Mouse (Mus musculus): ENCODE results near the gene Fgfr2.
A peak's percentile ranks its signal among the peaks of the same experiment; 100 is the strongest.

Fgfr2 gene

DNA sequence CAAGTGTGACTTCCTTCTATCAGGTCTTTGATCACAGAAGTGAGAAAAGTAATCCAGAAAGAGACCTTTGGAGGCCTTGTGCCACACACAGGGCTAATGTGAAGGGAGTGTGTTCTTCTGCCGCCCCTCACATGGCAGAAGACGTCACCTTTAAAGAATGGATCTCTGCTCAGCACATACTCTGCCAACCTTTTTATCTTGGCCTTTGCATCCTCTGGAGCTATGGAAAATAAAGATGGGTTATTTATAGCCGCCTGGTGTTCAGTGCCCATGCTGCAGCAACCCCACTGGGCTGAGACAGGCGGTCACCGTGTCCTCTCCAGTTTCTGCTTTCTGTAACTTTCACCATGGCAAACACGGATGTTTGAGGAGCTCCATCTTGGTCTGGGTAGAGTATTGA, 1515.1 kb downstream of the Fgfr2 start:
- no peak for DNase-seq (ENCODE audit: low spot score)

- no peak for DNase-seq (ENCODE audit: low spot score)
Measured at GRCm38 (mm10) chr7:131605481-131605880, 1517.7 kb downstream of the Fgfr2 start.

DNA sequence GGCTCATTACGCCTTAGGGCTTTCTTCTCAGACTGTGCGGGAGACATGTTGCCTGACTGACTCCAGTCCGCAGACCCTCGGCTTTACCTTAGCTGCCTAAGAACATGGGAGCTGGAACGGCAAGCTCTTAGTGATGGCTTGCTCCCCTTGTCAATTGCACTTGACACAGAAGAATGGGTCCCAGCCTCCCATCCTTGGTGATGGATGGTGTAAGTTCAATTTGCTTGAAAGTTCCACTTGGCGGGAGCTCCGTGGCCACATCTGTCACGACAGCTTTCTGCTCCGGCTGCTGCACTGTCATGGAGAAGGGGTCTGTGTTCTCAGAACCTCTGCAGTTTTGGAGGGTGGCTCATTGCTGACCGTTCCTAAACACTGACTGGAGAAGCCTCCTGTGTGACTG, 1518.2 kb downstream of the Fgfr2 start:
- DNase-seq (ENCODE audit: low spot score), result no peak

DNA sequence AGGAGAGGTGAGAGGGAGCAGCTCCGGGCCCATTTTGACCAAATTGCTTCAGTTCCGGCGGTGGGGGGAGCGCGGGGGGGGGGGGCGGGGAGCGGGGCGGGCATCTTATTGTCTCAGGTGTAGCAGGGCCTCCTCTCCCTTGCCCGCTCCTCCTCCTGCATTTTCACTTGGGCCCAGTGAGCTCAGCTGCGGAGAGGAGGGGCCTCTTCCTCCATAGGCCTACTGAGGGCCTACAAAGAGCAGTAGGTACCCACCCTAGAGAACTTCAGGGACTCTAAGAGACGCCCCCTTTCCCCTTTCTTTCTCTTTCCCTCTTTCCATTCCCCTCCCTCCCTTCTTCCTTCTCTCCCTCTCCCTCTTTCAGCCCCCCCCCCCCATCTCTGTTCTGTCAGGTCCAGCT, 1520.0 kb downstream of the Fgfr2 start:
- no peak for DNase-seq (ENCODE audit: low spot score)

DNA sequence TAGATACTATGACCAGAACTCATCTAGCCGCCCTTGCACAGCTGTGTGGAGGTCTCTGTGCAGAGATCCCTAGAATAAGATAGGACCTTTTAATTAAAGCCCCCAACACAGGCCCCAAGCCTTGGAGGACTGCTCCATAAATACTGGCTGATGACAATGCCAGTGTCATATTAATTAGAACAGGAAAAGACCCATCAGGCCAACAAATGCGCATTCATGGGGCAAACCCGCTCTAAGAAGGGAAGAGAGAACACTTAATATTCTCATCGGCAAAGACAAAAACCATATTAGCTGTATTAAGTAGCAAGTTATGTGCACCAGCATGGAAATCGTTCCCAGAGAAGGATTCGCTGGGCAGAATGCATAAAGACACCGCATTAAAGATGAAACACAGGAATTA, 1521.0 kb downstream of the Fgfr2 start:
- no peak for DNase-seq (ENCODE audit: low spot score)

DNA sequence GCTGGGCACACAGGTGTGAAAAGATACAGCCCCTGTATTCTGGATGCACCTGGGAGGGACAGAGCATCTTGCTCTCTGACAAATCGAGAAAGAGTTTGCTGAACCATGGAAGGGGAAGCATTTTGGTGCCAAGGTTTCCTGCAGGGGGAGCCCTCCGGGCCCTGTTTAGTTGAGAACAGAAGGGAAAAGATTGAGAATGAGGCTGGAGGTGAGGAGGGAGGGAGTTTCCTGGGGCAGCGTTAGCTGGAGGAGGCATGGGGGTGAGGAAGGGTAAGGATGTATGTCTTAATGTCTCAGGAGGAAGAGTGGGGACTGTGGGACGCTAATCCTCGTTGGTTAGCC, 1524.7 kb downstream of the Fgfr2 start:
- DNase-seq (ENCODE audit: low spot score), result no peak

- no peak for DNase-seq (ENCODE audit: low spot score)
Measured at GRCm38 (mm10) chr7:131597779-131598482, 1525.2 kb downstream of the Fgfr2 start.

- DNase-seq (ENCODE audit: low spot score), result no peak
Measured at GRCm38 (mm10) chr7:131585551-131585950, 1537.6 kb downstream of the Fgfr2 start.

DNA sequence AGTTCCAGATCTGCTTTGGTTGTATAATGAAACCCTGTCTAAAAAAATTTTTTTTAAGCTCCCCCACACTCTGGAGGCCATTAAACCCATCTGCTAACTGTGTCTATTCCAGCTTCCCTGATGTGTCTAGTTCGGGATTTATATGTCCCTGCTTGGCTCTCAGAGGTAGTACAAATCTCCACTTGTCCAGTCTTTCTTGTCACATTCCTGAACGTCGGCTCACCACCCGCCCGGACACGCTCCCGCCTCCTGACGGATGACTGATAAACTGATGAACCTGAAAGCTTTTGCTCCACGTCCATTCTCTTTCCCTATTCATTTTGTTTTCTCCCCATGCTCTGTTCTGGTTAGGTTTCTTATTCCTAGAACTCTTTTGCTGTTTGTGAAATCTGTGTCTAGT, 1541.0 kb downstream of the Fgfr2 start:
- DNase-seq (ENCODE audit: low spot score), result peak; percentile 15

- DNase-seq (ENCODE audit: low spot score), result no peak
Measured at GRCm38 (mm10) chr7:131575246-131575645, 1547.9 kb downstream of the Fgfr2 start.

DNA sequence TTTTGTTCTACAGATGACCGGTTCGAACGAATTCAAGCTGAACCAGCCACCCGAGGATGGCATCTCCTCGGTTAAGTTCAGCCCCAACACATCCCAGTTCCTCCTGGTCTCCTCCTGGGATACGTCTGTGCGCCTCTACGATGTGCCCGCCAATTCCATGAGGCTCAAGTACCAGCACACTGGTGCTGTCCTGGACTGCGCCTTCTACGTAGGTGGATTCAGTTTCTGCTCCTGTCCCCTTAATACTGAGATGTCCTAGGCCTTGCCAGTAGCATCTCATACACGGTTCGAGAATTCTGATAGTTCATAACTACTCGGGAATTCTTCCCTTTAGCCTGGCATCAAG, 1562.5 kb downstream of the Fgfr2 start:
- no peak for DNase-seq (ENCODE audit: low spot score)

DNA sequence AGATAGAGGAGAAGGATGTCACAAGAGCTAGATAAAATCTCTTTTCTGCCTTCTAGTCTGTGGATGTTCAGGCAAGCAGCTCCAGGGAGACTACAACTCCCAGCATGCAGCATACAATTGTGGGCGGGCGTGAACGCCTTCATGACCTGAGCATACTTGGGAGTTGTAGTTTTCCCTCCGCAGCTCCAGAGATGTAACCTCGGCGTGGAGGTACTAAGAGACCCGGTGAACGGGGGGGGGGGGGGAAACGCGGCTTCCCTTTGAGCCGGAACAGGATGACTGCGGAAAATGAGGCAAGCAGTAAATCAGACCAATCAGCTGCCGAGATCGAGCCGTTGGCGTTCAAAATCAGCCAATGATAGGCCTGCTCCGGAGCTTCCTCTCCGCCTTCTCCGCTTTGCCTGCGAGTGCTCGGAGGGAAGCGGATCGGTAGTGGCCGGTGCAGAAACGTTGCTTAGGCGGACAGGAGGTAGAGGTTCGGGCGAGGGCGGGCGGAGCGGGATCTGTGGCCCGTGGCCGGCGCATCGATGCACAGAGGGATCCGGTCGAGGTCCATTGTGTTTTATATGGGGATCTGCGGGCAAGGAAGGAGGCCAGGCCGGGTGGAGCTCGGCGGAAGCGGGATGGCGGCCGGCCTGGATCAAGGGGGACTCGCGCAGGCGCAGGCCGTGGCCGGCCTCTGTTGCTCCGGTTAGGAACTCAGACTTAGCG, 1563.0 kb downstream of the Fgfr2 start, which contains the start of gene Bub3:
TSS of gene Bub3 (plus strand) at position 237 of the 711 bp plus-strand sequence.
- DNase-seq (ENCODE audit: low spot score), result peak; percentile 74

DNA sequence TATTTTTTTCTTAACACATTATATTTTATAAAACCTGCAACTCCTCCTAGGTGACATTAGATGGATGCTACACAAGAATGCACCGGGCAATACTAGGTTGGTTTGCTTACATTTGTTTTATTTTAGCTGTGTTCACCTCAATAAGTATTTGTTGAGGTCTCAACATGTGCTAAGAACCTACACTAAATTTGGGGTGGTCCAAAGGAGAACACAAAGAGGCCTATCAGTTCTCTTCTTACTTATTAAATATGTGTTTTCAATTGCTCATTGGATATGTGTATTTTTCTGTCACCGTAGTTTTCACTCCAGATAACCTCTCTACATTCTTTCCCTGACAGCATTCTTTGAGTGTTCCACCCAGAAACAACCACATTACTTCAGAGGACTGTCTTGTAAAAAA, 1565.4 kb downstream of the Fgfr2 start:
- no peak for DNase-seq (ENCODE audit: low spot score)

GRCm38 (mm10) chr7:131556541-131557271, 1566.4 kb downstream of the Fgfr2 start:
- peak; percentile 18 for DNase-seq (ENCODE audit: low spot score)

- DNase-seq (ENCODE audit: low spot score), result no peak
Measured at GRCm38 (mm10) chr7:131556116-131556515, 1567.0 kb downstream of the Fgfr2 start.

DNA sequence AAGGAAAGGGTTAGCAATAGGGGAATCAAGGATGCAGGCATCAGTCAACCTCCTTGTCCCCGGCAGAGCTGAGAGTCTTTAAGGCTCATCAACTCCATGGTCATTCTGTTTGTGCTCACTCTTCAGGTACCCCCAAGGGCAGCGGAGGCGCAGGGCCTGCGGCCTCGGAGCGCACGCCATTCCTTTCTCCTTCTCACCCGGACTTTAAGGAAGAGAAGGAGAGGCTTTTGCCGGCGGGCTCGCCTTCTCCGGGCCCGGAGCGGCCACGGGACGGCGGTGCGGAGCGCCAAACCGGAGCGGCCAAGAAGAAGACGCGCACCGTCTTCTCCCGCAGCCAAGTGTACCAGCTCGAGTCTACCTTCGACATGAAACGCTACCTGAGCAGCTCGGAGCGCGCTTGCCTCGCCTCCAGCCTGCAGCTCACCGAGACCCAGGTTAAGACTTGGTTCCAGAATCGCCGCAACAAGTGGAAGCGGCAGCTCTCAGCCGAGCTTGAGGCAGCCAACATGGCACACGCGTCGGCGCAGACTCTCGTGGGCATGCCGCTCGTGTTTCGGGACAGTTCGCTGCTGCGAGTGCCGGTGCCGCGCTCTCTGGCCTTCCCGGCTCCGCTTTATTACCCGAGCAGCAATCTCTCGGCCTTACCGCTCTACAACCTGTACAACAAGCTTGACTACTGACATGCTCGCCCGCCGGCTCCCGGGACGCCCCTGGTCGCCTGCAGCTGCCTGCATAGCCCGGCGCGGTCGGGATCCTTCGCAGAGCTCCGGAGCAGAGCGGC, 1567.7 kb downstream of the Fgfr2 start:
- peak; percentile 25 for DNase-seq (ENCODE audit: low spot score)

DNA sequence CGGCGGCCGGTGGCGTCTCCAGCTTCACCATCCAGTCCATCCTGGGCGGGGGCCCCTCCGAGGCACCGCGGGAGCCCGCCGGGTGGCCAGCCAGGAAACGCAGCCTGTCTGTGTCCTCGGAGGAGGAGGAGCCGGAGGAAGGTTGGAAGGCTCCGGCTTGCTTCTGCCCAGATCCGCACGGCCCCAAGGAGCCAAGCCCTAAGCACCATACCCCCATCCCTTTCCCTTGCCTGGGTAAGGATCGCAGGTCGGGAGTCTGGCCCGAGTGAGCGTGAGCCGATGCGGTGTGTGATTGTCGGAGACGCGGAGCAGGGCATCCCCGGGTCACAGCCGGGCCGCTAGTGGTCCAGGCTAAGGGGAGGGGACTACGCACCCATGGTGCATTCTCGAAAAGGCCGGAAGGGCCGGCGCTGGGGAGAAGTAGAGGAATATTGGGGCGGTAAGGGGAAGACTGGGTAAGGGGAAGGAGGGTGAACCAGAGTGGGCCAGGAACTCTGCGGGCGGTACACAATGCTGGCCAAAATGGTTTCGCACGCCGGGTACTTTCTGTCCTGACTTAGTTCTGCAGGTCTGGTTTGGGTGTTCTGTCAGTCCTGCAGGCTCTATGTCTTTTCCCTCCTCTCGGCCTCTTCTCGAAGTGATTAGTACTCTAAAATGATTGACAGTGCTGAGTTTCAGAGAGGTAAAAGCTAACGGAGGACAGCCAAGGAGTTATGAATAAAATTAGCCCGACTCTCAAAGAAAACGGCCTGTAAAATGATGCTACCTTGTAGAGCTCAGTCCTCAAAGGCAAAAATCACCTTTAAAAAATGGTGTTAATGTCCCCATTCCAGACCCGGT, 1568.6 kb downstream of the Fgfr2 start:
- no peak for DNase-seq (ENCODE audit: low spot score)

GRCm38 (mm10) chr7:131553771-131554175, 1569.4 kb downstream of the Fgfr2 start:
- peak; percentile 16 for DNase-seq (ENCODE audit: low spot score)

- no peak for DNase-seq (ENCODE audit: low spot score)
Measured at GRCm38 (mm10) chr7:131552781-131553180, 1570.4 kb downstream of the Fgfr2 start.

- no peak for DNase-seq (ENCODE audit: low spot score)
Measured at GRCm38 (mm10) chr7:131551931-131552741, 1571.0 kb downstream of the Fgfr2 start.

- DNase-seq (ENCODE audit: low spot score), result no peak
Measured at GRCm38 (mm10) chr7:131551471-131551870, 1571.7 kb downstream of the Fgfr2 start.
